Mouse (Mus musculus): Measurements from ENCODE around the gene Arf4. TPM values are rescaled to one million over a fixed set of nuclear protein-coding genes. Genes with fewer than 3 reads are reported as not detected.
A peak's percentile ranks its signal among the peaks of the same experiment; 100 is the strongest.

Arf4 gene
- polyA plus RNA-seq, 1 experiment from 2014 or later: 586 TPM

- DNase-seq (ENCODE audit: low spot score, missing footprints): no peak
- Histone ChIP-seq H3K9ac (ENCODE audit: low read length) (no peak overlapping the region), H3K9me3 (ENCODE audit: control insufficient read depth, low read length) (no peaks in the 10 kb centered on the region), H3K4me3 (ENCODE audit: low read depth, low read length) (no peak overlapping the region), H3K36me3 (ENCODE audit: control insufficient read depth, insufficient read depth, low read length) (peaks cover 11% of the 10 kb centered on the region; the same call in 1 of the 2 replicates), H3K27ac (ENCODE audit: low read depth, low read length) (no peak overlapping the region), H3K4me1 (ENCODE audit: control insufficient read depth, insufficient read depth, low read length) (no peaks in the 10 kb centered on the region), H3K27me3 (ENCODE audit: control insufficient read depth, insufficient read depth, low read length) (no peaks in the 10 kb centered on the region), H3K4me2 (no peak overlapping the region)
- ATAC-seq (ENCODE audit: low FRiP score): no peak
- 93% methylated on average over 5 of the region's 5 CpGs for WGBS
Observed at GRCm38 (mm10) chr14:26626605-26627140, 11.2 kb upstream of the Arf4 start.

GRCm38 (mm10) chr14:26637025-26637850 is 636 bp upstream of the Arf4 start:
- Histone ChIP-seq H3K4me1 (ENCODE audit: control insufficient read depth, insufficient read depth, low read length) (peaks cover 10% of the 10 kb centered on the region; the same call in 1 of the 2 replicates), H3K4me3 (ENCODE audit: low read depth, low read length) (peak overlapping the region; percentile 94), H3K4me2 (peak overlapping the region; percentile 85), H3K36me3 (ENCODE audit: control insufficient read depth, insufficient read depth, low read length) (no peaks in the 10 kb centered on the region), H3K9me3 (ENCODE audit: control insufficient read depth, low read length) (no peaks in the 10 kb centered on the region), H3K9ac (ENCODE audit: low read length) (peak overlapping the region; percentile 61), H3K27ac (ENCODE audit: low read depth, low read length) (peak overlapping the region; percentile 92), H3K27me3 (ENCODE audit: control insufficient read depth, insufficient read depth, low read length) (no peaks in the 10 kb centered on the region)
- DNase-seq (ENCODE audit: low spot score, missing footprints): peak; percentile 90
- 36% methylated on average over 17 of the region's 17 CpGs for WGBS
- no peak; the same call in 1 of the 2 replicates for ATAC-seq (ENCODE audit: low FRiP score)

GRCm38 (mm10) chr14:26638708-26639084 is 822 bp downstream of the Arf4 start:
- H3K9me3 ChIP-seq (ENCODE audit: control insufficient read depth, low read length): no peaks in the 10 kb centered on the region
- no peak for DNase-seq (ENCODE audit: low spot score, missing footprints)
- H3K9ac ChIP-seq (ENCODE audit: low read length): peak overlapping the region; percentile 96
- H3K4me2 ChIP-seq: peak overlapping the region; percentile 85
- peaks cover 10% of the 10 kb centered on the region; the same call in 1 of the 2 replicates for H3K4me1 ChIP-seq (ENCODE audit: control insufficient read depth, insufficient read depth, low read length)
- 0% methylated on average over 16 of the region's 16 CpGs for WGBS
- H3K36me3 ChIP-seq (ENCODE audit: control insufficient read depth, insufficient read depth, low read length): no peaks in the 10 kb centered on the region
- H3K4me3 ChIP-seq (ENCODE audit: low read depth, low read length): peak overlapping the region; percentile 94
- no peaks in the 10 kb centered on the region for H3K27me3 ChIP-seq (ENCODE audit: control insufficient read depth, insufficient read depth, low read length)
- peak; percentile 34 for ATAC-seq (ENCODE audit: low FRiP score)
- peak overlapping the region; percentile 92 for H3K27ac ChIP-seq (ENCODE audit: low read depth, low read length)

GRCm38 (mm10) chr14:26639251-26639650 is 1.4 kb downstream of the Arf4 start:
- peak overlapping the region; percentile 96 for H3K9ac ChIP-seq (ENCODE audit: low read length)
- peak overlapping the region; percentile 85 for H3K4me2 ChIP-seq
- WGBS: 12% methylated on average over 11 of the region's 11 CpGs
- peak overlapping the region; percentile 94 for H3K4me3 ChIP-seq (ENCODE audit: low read depth, low read length)
- no peak overlapping the region for H3K27ac ChIP-seq (ENCODE audit: low read depth, low read length)
- ATAC-seq (ENCODE audit: low FRiP score) (no peak), DNase-seq (ENCODE audit: low spot score, missing footprints) (peak; percentile 91)
- peaks cover 10% of the 10 kb centered on the region; the same call in 1 of the 2 replicates for H3K4me1 ChIP-seq (ENCODE audit: control insufficient read depth, insufficient read depth, low read length)
- H3K36me3 ChIP-seq (ENCODE audit: control insufficient read depth, insufficient read depth, low read length): no peaks in the 10 kb centered on the region
- H3K9me3 ChIP-seq (ENCODE audit: control insufficient read depth, low read length): no peaks in the 10 kb centered on the region
- H3K27me3 ChIP-seq (ENCODE audit: control insufficient read depth, insufficient read depth, low read length): no peaks in the 10 kb centered on the region

- WGBS: 61% methylated on average over 2 of the region's 2 CpGs
- Histone ChIP-seq H3K9me3 (ENCODE audit: control insufficient read depth, low read length) (no peaks in the 10 kb centered on the region), H3K4me3 (ENCODE audit: low read depth, low read length) (peak overlapping the region; percentile 94), H3K4me1 (ENCODE audit: control insufficient read depth, insufficient read depth, low read length) (peaks cover 10% of the 10 kb centered on the region; the same call in 1 of the 2 replicates), H3K27ac (ENCODE audit: low read depth, low read length) (no peak overlapping the region), H3K4me2 (peak overlapping the region; percentile 85), H3K9ac (ENCODE audit: low read length) (peak overlapping the region; percentile 49), H3K27me3 (ENCODE audit: control insufficient read depth, insufficient read depth, low read length) (no peaks in the 10 kb centered on the region), H3K36me3 (ENCODE audit: control insufficient read depth, insufficient read depth, low read length) (no peaks in the 10 kb centered on the region)
- ATAC-seq (ENCODE audit: low FRiP score): no peak
- no peak for DNase-seq (ENCODE audit: low spot score, missing footprints)
Observed at GRCm38 (mm10) chr14:26639961-26640360, 2.1 kb downstream of the Arf4 start.

GRCm38 (mm10) chr14:26643006-26643624 is 5.2 kb downstream of the Arf4 start:
- Histone ChIP-seq H3K4me1 (ENCODE audit: control insufficient read depth, insufficient read depth, low read length) (peaks cover 11% of the 10 kb centered on the region; the same call in 1 of the 2 replicates), H3K27me3 (ENCODE audit: control insufficient read depth, insufficient read depth, low read length) (no peaks in the 10 kb centered on the region), H3K36me3 (ENCODE audit: control insufficient read depth, insufficient read depth, low read length) (no peaks in the 10 kb centered on the region; the same call in 1 of the 2 replicates), H3K4me3 (ENCODE audit: low read depth, low read length) (no peak overlapping the region), H3K9ac (ENCODE audit: low read length) (no peak overlapping the region), H3K9me3 (ENCODE audit: control insufficient read depth, low read length) (no peaks in the 10 kb centered on the region), H3K4me2 (no peak overlapping the region), H3K27ac (ENCODE audit: low read depth, low read length) (no peak overlapping the region)
- no peak for ATAC-seq (ENCODE audit: low FRiP score)
- 77% methylated on average over 3 of the region's 3 CpGs for whole genome bisulfite sequencing
- no peak for DNase-seq (ENCODE audit: low spot score, missing footprints)

GRCm38 (mm10) chr14:26645989-26646650 is 8.2 kb downstream of the Arf4 start:
- Histone ChIP-seq H3K9me3 (ENCODE audit: control insufficient read depth, low read length) (no peaks in the 10 kb centered on the region), H3K27me3 (ENCODE audit: control insufficient read depth, insufficient read depth, low read length) (no peaks in the 10 kb centered on the region), H3K36me3 (ENCODE audit: control insufficient read depth, insufficient read depth, low read length) (peaks cover 1% of the 10 kb centered on the region; the same call in 1 of the 2 replicates), H3K9ac (ENCODE audit: low read length) (no peak overlapping the region), H3K4me3 (ENCODE audit: low read depth, low read length) (no peak overlapping the region), H3K4me1 (ENCODE audit: control insufficient read depth, insufficient read depth, low read length) (peaks cover 5% of the 10 kb centered on the region; the same call in 1 of the 2 replicates), H3K27ac (ENCODE audit: low read depth, low read length) (no peak overlapping the region), H3K4me2 (no peak overlapping the region)
- DNase-seq (ENCODE audit: low spot score, missing footprints) (no peak), ATAC-seq (ENCODE audit: low FRiP score) (no peak)
- 83% methylated on average over 5 of the region's 5 CpGs for WGBS

GRCm38 (mm10) chr14:26647811-26648210 is 9.9 kb downstream of the Arf4 start:
- Histone ChIP-seq H3K4me3 (ENCODE audit: low read depth, low read length) (no peak overlapping the region), H3K36me3 (ENCODE audit: control insufficient read depth, insufficient read depth, low read length) (peaks cover 2% of the 10 kb centered on the region; the same call in 1 of the 2 replicates), H3K27ac (ENCODE audit: low read depth, low read length) (no peak overlapping the region), H3K9me3 (ENCODE audit: control insufficient read depth, low read length) (no peaks in the 10 kb centered on the region), H3K9ac (ENCODE audit: low read length) (no peak overlapping the region), H3K4me2 (no peak overlapping the region), H3K27me3 (ENCODE audit: control insufficient read depth, insufficient read depth, low read length) (no peaks in the 10 kb centered on the region), H3K4me1 (ENCODE audit: control insufficient read depth, insufficient read depth, low read length) (peaks cover 5% of the 10 kb centered on the region; the same call in 1 of the 2 replicates)
- no peak for DNase-seq (ENCODE audit: low spot score, missing footprints)
- ATAC-seq (ENCODE audit: low FRiP score): no peak
- WGBS: 91% methylated on average over 2 of the region's 2 CpGs
